Mouse (Mus musculus) kidney, adult 18-20 months (tissue): ENCODE data around the gene Gm5142.

Experiments used
- DNase-seq: peaks from one replicate; pipeline ENCODE4 v3.0.0; 2021

The Gm5142 gene

GRCm38 (mm10) chr14:59178649-59179048, at the start of gene Gm5142:
Gene Gm5142, minus strand, starts transcription at chr14:59178749.
- DNase-seq: no peak

DNA sequence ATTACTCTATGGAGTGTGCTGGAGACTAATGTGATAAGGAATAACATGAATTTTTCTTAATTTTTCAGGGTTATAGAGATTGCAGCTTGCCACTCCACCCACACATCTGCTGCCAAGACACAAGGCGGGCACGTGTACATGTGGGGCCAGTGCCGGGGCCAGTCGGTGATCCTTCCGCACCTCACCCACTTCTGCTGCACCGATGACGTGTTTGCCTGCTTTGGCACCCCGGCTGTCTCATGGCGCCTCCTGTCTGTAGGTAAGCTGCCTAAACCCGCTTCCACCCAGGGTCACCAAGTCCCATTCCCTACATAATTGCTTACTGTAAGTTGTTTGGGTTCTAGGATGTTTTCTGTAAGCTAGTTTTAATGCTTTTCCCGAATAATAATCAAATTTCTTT, 47.7 kb upstream of the Gm5142 start:
- DNase-seq: no peak

DNA sequence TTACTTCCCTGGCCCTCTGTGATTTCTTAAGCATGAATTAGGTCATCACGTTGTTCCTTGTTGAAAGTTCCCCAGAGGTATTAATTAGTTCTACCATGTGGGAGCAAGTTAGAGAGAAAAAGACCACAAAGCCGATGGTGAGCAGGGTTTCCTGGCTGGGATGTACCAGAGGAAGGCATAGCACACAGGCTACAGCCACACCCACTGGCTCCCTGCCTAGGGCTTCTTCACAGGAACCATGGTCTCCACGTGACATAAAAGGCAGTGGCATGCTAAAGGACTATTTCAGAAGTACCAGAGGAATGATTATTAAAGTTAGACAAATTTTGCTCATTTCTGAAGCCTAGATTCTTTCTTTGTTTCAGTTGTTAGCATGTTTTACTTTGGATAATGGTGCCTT, 40.7 kb upstream of the Gm5142 start:
- no peak for DNase-seq

DNA sequence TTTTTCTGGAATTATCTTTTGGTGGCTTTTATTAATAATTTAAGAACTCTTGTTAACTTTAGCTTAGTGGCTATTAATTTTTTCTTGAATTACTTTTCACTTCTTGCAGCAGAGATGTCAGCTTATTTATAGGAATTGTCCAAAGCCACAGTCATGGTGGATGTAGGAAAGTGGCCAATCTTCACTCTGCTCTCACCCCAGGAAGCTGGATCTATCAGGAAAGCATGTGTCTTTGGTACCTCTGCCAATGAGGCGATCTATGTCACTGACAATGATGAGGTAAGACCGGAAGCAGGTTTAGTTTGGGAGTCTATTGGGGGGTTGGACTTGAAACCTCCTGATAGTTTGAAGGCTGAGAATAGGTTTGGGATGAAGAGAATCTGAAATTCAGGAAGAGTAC, 31.3 kb upstream of the Gm5142 start:
- DNase-seq: no peak

GRCm38 (mm10) chr14:59209003-59209402, 30.5 kb upstream of the Gm5142 start:
- no peak for DNase-seq

DNA sequence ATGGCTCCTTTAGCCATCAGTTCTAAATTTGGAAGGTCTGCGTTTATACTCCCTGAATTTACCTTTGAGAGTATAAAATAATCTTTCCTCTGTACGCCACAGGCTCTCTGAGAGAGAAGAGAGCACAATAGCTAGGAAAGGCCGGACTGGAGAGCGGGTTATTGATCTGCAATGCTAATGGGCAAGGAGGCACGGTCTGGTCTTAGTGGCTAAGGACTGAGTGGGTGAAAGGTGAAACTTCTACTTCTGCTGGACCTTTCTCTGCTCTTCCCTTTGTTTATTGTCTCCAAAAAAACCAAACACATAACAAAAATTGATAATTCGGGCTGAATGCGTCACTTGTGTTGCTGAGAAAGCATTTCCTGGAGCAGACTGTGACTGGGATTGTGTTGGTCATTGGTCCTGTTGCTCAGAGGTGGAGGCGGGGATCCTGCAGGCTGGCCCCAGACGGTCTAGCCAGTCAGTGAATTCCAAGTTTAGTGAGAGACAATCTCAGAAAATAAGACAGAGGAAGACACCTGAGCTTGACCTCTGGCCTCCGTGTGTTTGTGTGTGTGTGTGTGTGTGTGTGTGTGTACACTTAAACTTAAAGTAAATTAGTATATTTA, 27.5 kb upstream of the Gm5142 start:
- DNase-seq: no peak

- DNase-seq: no peak
Observed at GRCm38 (mm10) chr14:59205461-59205860, 26.9 kb upstream of the Gm5142 start.

DNA sequence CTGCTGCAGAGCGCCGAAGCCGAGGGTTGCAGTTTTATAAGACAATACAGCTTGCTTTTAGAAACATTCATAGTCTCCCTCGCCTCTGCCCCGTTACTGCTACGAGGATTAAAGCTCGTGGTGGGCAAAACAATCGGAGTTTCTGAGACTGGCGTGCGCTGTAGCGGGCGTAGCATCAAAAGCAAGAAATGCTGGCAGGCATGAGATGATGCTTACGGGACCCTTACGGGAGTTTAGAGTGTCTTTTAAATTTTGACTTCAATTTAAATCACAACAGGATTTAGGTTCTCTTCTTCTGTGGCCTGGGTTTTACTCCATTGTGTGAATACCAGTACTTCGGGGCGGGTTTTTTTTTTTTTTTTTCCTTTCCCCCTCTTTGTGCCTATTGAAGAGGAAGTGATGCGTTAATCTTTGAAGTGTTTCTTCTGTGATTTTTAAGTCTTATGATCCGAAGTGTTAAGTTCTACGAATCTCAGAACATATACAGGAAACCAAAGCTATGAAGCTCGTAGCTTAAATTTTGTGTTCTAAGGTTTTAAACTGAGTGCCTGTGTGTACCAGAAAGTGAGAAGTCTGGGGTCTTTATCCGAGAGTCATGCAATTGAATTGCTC, 23.2 kb upstream of the Gm5142 start:
- no peak for DNase-seq

DNA sequence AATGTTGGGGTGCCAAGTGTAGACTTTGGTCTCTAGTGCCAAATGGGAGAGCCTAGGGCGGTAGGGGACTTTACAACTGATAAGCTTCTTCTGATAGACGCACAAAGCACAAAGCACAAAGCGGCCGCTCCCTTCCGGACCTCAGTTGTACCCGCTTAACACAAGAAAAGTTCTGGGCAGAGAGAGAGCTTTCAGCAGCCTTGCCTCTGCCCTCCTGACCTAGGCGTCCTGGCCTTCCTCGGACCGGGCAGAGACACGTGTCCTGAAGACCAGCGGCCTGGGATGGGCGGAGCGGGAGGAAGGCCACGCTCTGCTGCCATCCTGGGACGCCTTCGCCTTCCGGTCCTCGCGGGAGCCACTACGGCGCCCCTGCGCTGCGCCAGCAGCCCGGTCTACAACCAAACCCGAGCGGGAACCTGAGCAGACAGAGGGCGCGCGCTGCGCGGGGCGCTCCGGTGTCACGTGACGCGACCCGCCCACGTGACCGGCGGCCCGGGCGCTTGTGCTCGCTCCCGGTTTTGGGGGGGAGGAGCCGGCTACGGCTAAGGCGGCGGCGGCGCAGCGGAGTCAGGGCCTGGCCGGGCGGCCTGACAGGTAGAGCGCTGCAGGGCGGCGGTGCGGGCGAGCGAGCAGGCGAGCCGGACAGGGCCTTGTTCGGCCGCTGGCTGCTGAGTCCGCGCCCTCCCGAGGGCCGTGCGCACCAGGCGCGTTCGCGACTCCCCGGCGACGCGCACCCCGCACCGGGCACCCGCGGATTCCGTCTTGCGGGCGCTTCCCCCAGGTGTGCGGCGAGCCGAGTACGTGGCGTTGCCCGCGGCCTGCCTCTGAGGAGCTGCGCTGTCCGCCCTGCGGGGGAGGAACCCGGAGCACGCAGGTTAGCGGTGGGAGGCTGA, 22.4 kb upstream of the Gm5142 start, which contains the start of gene Rcbtb1:
Rcbtb1 (plus strand) TSS at position 499 of the 893 bp plus-strand sequence.
- peak; percentile 96 for DNase-seq

- no peak for DNase-seq
Observed at GRCm38 (mm10) chr14:59186121-59186520, 7.6 kb upstream of the Gm5142 start.

GRCm38 (mm10) chr14:59185514-59185913, 7.0 kb upstream of the Gm5142 start:
- no peak for DNase-seq

DNA sequence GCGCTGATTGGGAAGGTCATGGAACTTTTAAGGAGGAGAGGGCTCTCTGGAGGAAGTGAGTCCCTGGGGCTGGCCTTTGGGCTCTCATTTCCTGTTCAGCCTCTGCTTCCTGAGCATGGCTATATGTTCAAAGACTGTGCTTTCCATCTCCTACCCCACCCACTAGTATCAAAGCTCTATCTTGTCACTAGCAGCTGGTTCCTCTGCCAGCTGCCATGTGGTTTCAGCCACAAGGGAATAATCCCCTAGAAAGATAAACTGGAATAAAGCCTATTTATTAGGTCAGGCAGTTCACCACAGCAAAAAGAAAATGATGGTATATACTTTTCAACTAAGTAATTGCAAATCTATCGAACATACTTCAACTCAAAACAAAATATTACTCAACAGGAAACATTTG, 4.2 kb upstream of the Gm5142 start:
- DNase-seq: no peak

- DNase-seq: peak; percentile 42
Observed at GRCm38 (mm10) chr14:59157016-59157698, 21.4 kb downstream of the Gm5142 start.

DNA sequence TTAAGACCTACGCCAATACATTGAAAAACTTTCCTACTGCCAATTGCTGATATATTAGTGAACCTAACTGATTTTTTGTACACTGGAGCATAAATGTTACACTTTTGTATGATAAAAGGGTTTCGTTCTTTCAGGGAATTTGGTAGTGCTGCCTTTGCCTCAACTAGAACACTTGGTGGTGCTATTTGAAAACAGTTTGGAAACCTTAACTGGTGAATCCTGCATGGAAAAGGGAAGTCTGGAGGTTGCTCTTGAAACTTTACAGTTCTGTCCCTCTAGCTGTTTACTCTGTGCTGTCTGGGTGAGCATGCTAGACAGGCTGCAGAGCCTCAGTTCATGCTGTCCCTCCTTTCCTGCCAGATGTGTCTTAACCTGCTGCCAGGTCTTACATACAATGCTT, 23.0 kb downstream of the Gm5142 start:
- DNase-seq: peak; percentile 9

DNA sequence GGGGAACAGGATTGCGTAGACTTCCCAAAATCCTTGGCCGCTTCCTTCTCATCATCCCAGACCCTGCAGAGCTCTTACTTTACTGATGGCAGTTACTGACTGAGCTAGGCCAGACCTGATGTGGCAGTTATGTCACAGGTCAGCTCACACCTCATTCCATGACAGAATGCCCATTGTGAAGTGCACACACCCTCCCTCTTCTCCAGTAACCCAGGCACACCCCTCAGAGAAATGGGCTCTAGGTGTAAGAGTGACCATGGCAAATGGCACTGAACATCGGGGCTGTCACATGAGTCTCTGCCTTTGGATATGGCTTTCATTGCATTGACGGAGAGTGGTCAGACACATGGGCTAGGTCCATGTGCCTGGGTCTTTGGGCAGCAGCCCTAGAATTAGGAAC, 35.8 kb downstream of the Gm5142 start, which contains the start of gene 1700129C05Rik:
1700129C05Rik (minus strand) TSS at position 101 of the 400 bp plus-strand sequence.
- DNase-seq: no peak

DNA sequence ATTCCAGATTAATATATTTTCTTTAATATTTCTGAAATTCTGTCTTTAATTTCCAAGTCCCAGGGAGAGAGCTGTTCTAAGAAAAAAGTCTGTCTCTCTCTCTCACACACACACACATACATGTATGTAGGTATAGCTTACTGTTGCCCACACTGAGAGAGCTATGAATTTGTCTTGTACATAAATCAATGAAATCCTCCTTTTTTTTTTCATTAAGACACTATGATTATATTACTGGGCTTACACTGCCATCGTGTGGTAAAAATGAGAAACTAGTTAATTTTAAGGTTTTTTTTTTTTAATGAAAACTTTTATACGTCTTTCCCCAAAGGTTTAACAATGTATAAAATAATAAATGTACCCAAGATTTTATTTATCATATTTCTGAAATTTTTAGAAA, 64.3 kb downstream of the Gm5142 start:
- DNase-seq: no peak
